Mouse (Mus musculus) forebrain, embryonic 16.5 days (tissue): Measurements from ENCODE around the gene Wdr18. TPM values are rescaled to one million over a fixed set of nuclear protein-coding genes. Genes with fewer than 3 reads are reported as not detected.

ENCODE experiments used
- ATAC-seq: fragments of 200-750 bp; cut with Nextera tagmentation; 2 replicates; pipeline ENCODE4 v1.8.0; 2017; ENCODE audit warnings: mild to moderate bottlenecking, moderate library complexity
- H3K27ac ChIP-seq: fragments of 300-500 bp; sonication (generic); 2 replicates; pipeline ENCODE4 v1.5.1; 2014; ENCODE audit warnings: low read length, control low read depth
- H3K27me3 ChIP-seq: fragments of 300-500 bp; sonication (generic); replicated peaks from 2 replicates; pipeline ENCODE4 v1.6.1; 2014; ENCODE audit warnings: low read length; ENCODE audit not compliant: control insufficient read depth, insufficient read depth
- H3K36me3 ChIP-seq: fragments of 300-500 bp; sonication (generic); 2 replicates; pipeline ENCODE4 v1.6.1; 2014; ENCODE audit not compliant: control insufficient read depth, insufficient read depth
- H3K4me1 ChIP-seq: fragments of 300-500 bp; sonication (generic); replicated peaks from 2 replicates; pipeline ENCODE4 v1.6.1; 2014; ENCODE audit warnings: low read length; ENCODE audit not compliant: control insufficient read depth, insufficient read depth
- H3K4me2 ChIP-seq: fragments of 300-500 bp; sonication (generic); 2 replicates; pipeline ENCODE4 v1.6.1; 2014; ENCODE audit warnings: mild to moderate bottlenecking, low read length, control low read depth
- H3K4me3 ChIP-seq: fragments of 300-500 bp; sonication (generic); replicated peaks from 2 replicates; pipeline ENCODE4 v1.5.1; 2014; ENCODE audit warnings: mild to moderate bottlenecking, low read length, control low read depth
- H3K9ac ChIP-seq: fragments of 300-500 bp; sonication (generic); replicated peaks from 2 replicates; pipeline ENCODE4 v1.6.1; 2014; ENCODE audit warnings: low read depth, low read length, control low read depth
- H3K9me3 ChIP-seq: fragments of 300-500 bp; sonication (generic); 2 replicates; pipeline ENCODE4 v1.6.1; 2016; ENCODE audit warnings: low read length; ENCODE audit not compliant: control insufficient read depth
- WGBS: fragments of 180-500 bp; shearing (Covaris S2); extraction: QIAGEN DNeasy Blood & Tissue Kit; methylation state at CpG from one replicate; pipeline ENCODE4 v1.1.7; 2014; 5-methylcytosine and 5-hydroxymethylcytosine counted together
- polyA plus RNA-seq: library from polyadenylated mRNA; unstranded; fragments of >200 nt; fragmentation: Nextera tagmentation; extraction: Ambion mirVana; gene quantifications from 2 replicates; pipeline ENCODE4 v1.2.1, GENCODE M21; 2015

The Wdr18 gene
- polyA plus RNA-seq, 1 experiment from 2014 or later: 97.7 TPM

- no peak overlapping the region for H3K4me2 ChIP-seq
- no peak overlapping the region for H3K9ac ChIP-seq
- H3K36me3 ChIP-seq: no peaks in the 10 kb centered on the region
- H3K27ac ChIP-seq: no peak overlapping the region
- no peak for ATAC-seq
- H3K9me3 ChIP-seq: no peaks in the 10 kb centered on the region
- H3K4me1 ChIP-seq: peaks cover 7% of the 10 kb centered on the region
- WGBS: 79% methylated on average over 9 of the region's 9 CpGs
- H3K27me3 ChIP-seq: no peaks in the 10 kb centered on the region
- H3K4me3 ChIP-seq: no peak overlapping the region
Measured at GRCm38 (mm10) chr10:79943471-79943901, 16.5 kb upstream of the Wdr18 start.

DNA sequence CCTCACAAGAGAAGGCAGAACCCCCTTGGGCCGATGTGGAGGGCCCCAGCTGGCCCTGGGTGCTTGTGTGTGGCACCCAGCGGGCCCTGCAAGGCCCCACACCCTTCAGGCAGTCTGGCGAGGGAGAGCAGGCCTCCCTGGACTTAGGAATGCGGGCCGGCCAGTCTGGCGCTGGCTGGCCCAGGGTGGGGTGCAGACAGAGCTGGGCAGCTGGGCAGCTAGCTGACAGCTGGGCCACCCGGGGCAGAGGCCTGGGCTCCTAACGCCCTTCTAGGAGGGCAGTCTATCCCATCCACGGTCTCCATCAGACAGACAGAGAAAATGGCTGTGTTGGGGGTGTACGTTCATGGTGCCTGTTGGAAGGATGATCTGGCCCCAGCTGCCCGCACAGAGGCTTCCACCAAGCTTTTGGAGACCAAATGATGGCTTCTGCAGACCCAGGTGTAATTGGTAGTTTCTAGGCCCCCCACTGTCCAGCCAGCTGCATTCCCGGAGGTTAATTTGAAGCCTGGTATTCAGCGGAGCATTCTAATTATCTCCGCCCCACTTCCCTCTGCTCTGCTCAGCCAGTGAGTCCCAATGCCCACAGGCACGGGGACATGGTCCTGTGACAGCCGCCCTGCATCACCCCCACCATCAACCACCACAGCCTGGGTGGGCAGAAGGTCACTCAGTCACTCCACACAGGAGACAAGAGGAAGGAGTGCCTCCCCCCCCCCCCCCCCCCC, 14.3 kb upstream of the Wdr18 start:
- Histone ChIP-seq H3K4me2 (no peak overlapping the region), H3K4me1 (peaks cover 7% of the 10 kb centered on the region), H3K4me3 (no peak overlapping the region), H3K9me3 (no peaks in the 10 kb centered on the region), H3K27ac (no peak overlapping the region), H3K27me3 (no peaks in the 10 kb centered on the region), H3K9ac (no peak overlapping the region), H3K36me3 (0 out of 2 replicates have a peak, but pooled peaks cover 2% of the 10 kb centered on the region)
- 19% methylated on average over 16 of the region's 16 CpGs for WGBS
- ATAC-seq: no peak

DNA sequence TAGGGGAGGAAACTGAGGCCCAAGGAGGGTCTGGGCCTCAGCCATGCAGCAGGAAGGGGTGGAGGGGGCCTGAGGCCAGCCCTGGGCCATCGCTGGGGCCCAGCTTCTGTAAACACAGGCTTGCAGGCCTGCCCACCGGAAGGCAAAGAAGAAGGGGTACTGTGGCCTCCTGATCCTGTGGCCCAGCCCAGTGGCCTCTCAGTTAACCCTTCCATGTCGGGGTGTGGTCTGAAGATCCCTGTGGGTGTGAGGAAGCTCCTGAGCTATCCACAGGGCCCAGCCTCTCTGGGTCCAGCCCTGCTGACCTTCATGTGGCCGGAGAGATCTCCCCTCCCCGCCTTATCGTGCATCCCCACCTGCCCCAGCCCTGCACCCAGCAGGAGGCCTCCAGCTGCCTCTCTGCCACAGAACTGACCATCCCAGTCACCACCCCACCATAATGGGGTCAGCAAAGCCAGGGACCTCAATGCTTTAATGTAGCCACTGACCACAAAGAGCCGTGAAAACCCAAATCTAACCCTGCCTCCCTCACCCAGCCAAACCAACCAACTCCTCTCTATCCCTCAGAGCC, 13.1 kb upstream of the Wdr18 start:
- Histone ChIP-seq H3K9me3 (no peaks in the 10 kb centered on the region), H3K4me2 (no peak overlapping the region), H3K27ac (no peak overlapping the region), H3K4me3 (no peak overlapping the region), H3K36me3 (0 out of 2 replicates have a peak, but pooled peaks cover 2% of the 10 kb centered on the region), H3K9ac (no peak overlapping the region), H3K4me1 (peaks cover 7% of the 10 kb centered on the region), H3K27me3 (no peaks in the 10 kb centered on the region)
- WGBS: 19% methylated on average over 7 of the region's 7 CpGs
- ATAC-seq: no peak

GRCm38 (mm10) chr10:79947502-79947901, 12.4 kb upstream of the Wdr18 start:
- Histone ChIP-seq H3K27me3 (no peaks in the 10 kb centered on the region), H3K4me2 (no peak overlapping the region), H3K4me3 (no peak overlapping the region), H3K9me3 (no peaks in the 10 kb centered on the region), H3K4me1 (peaks cover 7% of the 10 kb centered on the region), H3K36me3 (0 out of 2 replicates have a peak, but pooled peaks cover 2% of the 10 kb centered on the region), H3K27ac (no peak overlapping the region), H3K9ac (no peak overlapping the region)
- ATAC-seq: no peak
- 87% methylated on average over 6 of the region's 6 CpGs for WGBS

GRCm38 (mm10) chr10:79949873-79950272, 10.1 kb upstream of the Wdr18 start:
- H3K27me3 ChIP-seq: no peaks in the 10 kb centered on the region
- H3K9me3 ChIP-seq: no peaks in the 10 kb centered on the region
- no peak overlapping the region for H3K4me3 ChIP-seq
- WGBS: 94% methylated on average over 4 of the region's 4 CpGs
- no peak overlapping the region for H3K4me2 ChIP-seq
- peaks cover 2% of the 10 kb centered on the region; the same call in 1 of the 2 replicates for H3K36me3 ChIP-seq
- no peak overlapping the region for H3K9ac ChIP-seq
- no peak for ATAC-seq
- no peak overlapping the region for H3K27ac ChIP-seq
- H3K4me1 ChIP-seq: peaks cover 7% of the 10 kb centered on the region

- WGBS: 88% methylated on average over 18 of the region's 18 CpGs
- no peak for ATAC-seq
- peaks cover 4% of the 10 kb centered on the region for H3K4me1 ChIP-seq
- H3K27ac ChIP-seq: no peak overlapping the region
- H3K4me2 ChIP-seq: no peak overlapping the region
- H3K9ac ChIP-seq: no peak overlapping the region
- no peaks in the 10 kb centered on the region for H3K27me3 ChIP-seq
- H3K36me3 ChIP-seq: peaks cover 2% of the 10 kb centered on the region; the same call in 1 of the 2 replicates
- H3K4me3 ChIP-seq: no peak overlapping the region
- no peaks in the 10 kb centered on the region for H3K9me3 ChIP-seq
Measured at GRCm38 (mm10) chr10:79950661-79951060, 9.3 kb upstream of the Wdr18 start.

DNA sequence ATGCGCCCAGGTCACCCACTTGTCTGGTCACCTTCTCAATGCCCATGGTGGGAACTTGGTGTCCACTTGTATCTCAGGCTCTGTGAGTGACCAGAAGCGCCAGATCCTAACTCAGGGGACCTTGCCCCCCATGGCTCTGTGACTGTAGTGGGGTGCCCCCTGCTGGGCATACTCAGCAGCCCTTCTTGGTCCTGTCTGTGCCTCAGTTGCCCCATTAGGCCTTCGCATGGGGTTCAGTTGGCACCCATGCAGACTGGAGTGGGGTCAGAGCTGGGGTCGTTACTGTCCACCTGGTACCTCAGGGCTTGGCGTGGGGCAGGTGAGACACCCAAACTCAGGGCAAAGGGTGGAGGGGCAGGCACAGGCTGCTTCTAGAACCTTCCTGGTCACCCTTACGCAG, 6.0 kb upstream of the Wdr18 start:
- no peaks in the 10 kb centered on the region for H3K4me1 ChIP-seq
- H3K27me3 ChIP-seq: no peaks in the 10 kb centered on the region
- H3K9me3 ChIP-seq: no peaks in the 10 kb centered on the region
- no peak overlapping the region for H3K4me3 ChIP-seq
- H3K27ac ChIP-seq: no peak overlapping the region
- H3K9ac ChIP-seq: no peak overlapping the region
- no peak for ATAC-seq
- 87% methylated on average over 6 of the region's 6 CpGs for WGBS
- H3K4me2 ChIP-seq: no peak overlapping the region
- peaks cover 2% of the 10 kb centered on the region; the same call in 1 of the 2 replicates for H3K36me3 ChIP-seq

DNA sequence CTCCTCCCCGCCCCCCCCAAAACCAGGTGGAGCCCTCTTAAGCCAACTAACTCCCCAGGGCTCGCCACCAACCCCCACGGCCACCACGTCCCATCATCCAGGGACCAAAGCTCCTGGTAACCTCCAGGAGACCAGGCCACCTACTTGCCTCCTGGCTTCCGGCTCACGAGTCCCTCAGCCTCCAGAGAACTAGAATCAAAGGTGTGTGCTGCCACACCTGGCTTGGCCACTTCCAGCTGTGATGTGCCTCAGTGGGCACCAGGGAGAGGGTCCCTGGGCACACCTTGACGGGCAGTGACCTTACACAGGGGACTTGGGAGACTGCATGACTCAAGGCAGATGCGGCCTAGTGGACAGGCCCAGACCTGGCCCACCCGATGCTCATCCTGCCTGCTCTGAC, 4.3 kb upstream of the Wdr18 start:
- H3K9me3 ChIP-seq: no peaks in the 10 kb centered on the region
- H3K36me3 ChIP-seq: no peaks in the 10 kb centered on the region; the same call in 1 of the 2 replicates
- no peak overlapping the region for H3K4me2 ChIP-seq
- peaks cover 3% of the 10 kb centered on the region for H3K4me1 ChIP-seq
- WGBS: 67% methylated on average over 9 of the region's 9 CpGs
- H3K9ac ChIP-seq: no peak overlapping the region
- no peaks in the 10 kb centered on the region for H3K27me3 ChIP-seq
- H3K4me3 ChIP-seq: no peak overlapping the region
- H3K27ac ChIP-seq: no peak overlapping the region
- no peak for ATAC-seq

- H3K27ac ChIP-seq: no peak overlapping the region
- H3K4me3 ChIP-seq: no peak overlapping the region
- 20% methylated on average over 4 of the region's 4 CpGs for WGBS
- H3K36me3 ChIP-seq: no peaks in the 10 kb centered on the region; the same call in 1 of the 2 replicates
- H3K9ac ChIP-seq: no peak overlapping the region
- ATAC-seq: no peak
- H3K4me1 ChIP-seq: peaks cover 8% of the 10 kb centered on the region
- no peak overlapping the region for H3K4me2 ChIP-seq
- no peaks in the 10 kb centered on the region for H3K27me3 ChIP-seq
- no peaks in the 10 kb centered on the region for H3K9me3 ChIP-seq
Measured at GRCm38 (mm10) chr10:79956643-79957154, 3.3 kb upstream of the Wdr18 start.
